Mouse (Mus musculus) heart, adult 2 months (tissue): ENCODE results near the gene Cxcr5. TPM values are rescaled to one million over a fixed set of nuclear protein-coding genes. Genes with fewer than 3 reads are reported as not detected.

Source experiments
- DNase-seq, 2 experiments: peaks; one replicate each; pipeline ENCODE4 v3.0.0; 2021
- H3K27ac ChIP-seq: fragments of 200-600 bp; 2 replicates; pipeline ENCODE4 v1.8.1; 2022
- H3K27me3 ChIP-seq: fragments of 200-500 bp; 2 replicates; pipeline ENCODE4 v1.6.1; 2012; ENCODE audit warnings: mild to moderate bottlenecking, low read length, inconsistent platforms, mixed read lengths; ENCODE audit not compliant: control insufficient read depth, insufficient read depth
- H3K36me3 ChIP-seq: fragments of 200-500 bp; 2 replicates; pipeline ENCODE4 v1.6.1; 2012; ENCODE audit warnings: low read length, inconsistent platforms; ENCODE audit not compliant: control insufficient read depth, insufficient read depth
- H3K4me1 ChIP-seq: fragments of 200-500 bp; 2 replicates; pipeline ENCODE4 v1.6.1; 2011; ENCODE audit warnings: low read length; ENCODE audit not compliant: control insufficient read depth, insufficient read depth
- H3K4me3 ChIP-seq: fragments of 200-600 bp; 2 replicates; pipeline ENCODE4 v1.8.1; 2022
- H3K79me2 ChIP-seq: fragments of 200-500 bp; replicated peaks from 2 replicates; pipeline ENCODE4 v1.6.1; 2012; ENCODE audit warnings: mild to moderate bottlenecking, inconsistent platforms, low read length, moderate library complexity, mixed read lengths; ENCODE audit not compliant: control insufficient read depth, insufficient read depth
- H3K9ac ChIP-seq: fragments of 200-500 bp; 2 replicates; pipeline ENCODE4 v1.6.1; 2012; ENCODE audit warnings: low read depth, mild to moderate bottlenecking, control low read depth, inconsistent platforms, low read length, mixed read lengths
- CTCF ChIP-seq: fragments of 200-600 bp; IDR thresholded peaks from 2 replicates; pipeline ENCODE4 v1.8.1; 2022; ENCODE audit warnings: antibody characterized with exemption, mild to moderate bottlenecking, moderate library complexity
- EP300 ChIP-seq: fragments of 200-500 bp; IDR thresholded peaks from 2 replicates; pipeline ENCODE4 v1.6.1; 2011; ENCODE audit warnings: low read depth, low read length, control low read depth; ENCODE audit not compliant: insufficient read depth
- POLR2A ChIP-seq: fragments of 200-500 bp; IDR thresholded peaks from 2 replicates; pipeline ENCODE4 v1.6.1; 2011; ENCODE audit warnings: mild to moderate bottlenecking, low read depth, low read length, control low read depth; ENCODE audit not compliant: insufficient read depth
- WGBS: fragments of 180-500 bp; shearing (Covaris S2); methylation state at CpG from one replicate; pipeline ENCODE4 v1.1.7; 2018; 5-methylcytosine and 5-hydroxymethylcytosine counted together
- intact Hi-C: fragments of 180-260 bp; cut with DNase I; formaldehyde crosslinking; loops from one replicate; pipeline ENCODE4 v1.15.1; 2025
- polyA plus RNA-seq: library from polyadenylated mRNA; depleted of rRNA; stranded (reverse); fragments of >200 nt; gene quantifications from 2 replicates; pipeline ENCODE4 v1.2.3, GENCODE M21; 2012
- total RNA-seq, 2 experiments: library from RNA; stranded (reverse); gene quantifications; 2 replicates each; pipeline ENCODE4 v1.2.3; 2021

Gene Cxcr5
- total and polyA plus RNA-seq, 3 experiments = 0.41 to 1.7 (median 0.42) TPM

GRCm38 (mm10) chr9:44486741-44487421, 74.8 kb downstream of the Cxcr5 start:
- Histone ChIP-seq H3K79me2 (no peaks in the 10 kb centered on the region), H3K36me3 (peaks cover 2% of the 10 kb centered on the region; the same call in 1 of the 2 replicates), H3K27me3 (no peaks in the 10 kb centered on the region), H3K9ac (peak overlapping the region; percentile 63), H3K4me3 (peak overlapping the region; percentile 50), H3K4me1 (peaks cover 42% of the 10 kb centered on the region), H3K27ac (peak overlapping the region; percentile 93)
- intact Hi-C loops = loop anchor here (1.0 to 10.0 kb wide), 3 partner anchors 11 to 402 kb away; no protein-coding TSS in a partner anchor
- TF ChIP-seq POLR2A (peak; percentile 61), CTCF (no peak)
- WGBS = 2% methylated on average over 15 of the region's 15 CpGs
- peak; percentile 77 to 79 for DNase-seq

- peaks cover 2% of the 10 kb centered on the region; the same call in 1 of the 2 replicates for H3K36me3 ChIP-seq
- H3K4me3 ChIP-seq = peak overlapping the region; percentile 75
- H3K27ac ChIP-seq = peak overlapping the region; percentile 93
- H3K9ac ChIP-seq = peak overlapping the region; percentile 63
- 10% methylated on average over 3 of the region's 3 CpGs for WGBS
- H3K27me3 ChIP-seq = no peaks in the 10 kb centered on the region
- TF ChIP-seq POLR2A (no peak; the same call in 1 of the 2 replicates), CTCF (no peak), EP300 (no peak)
- peaks cover 41% of the 10 kb centered on the region for H3K4me1 ChIP-seq
- DNase-seq = peak; percentile 61 to 71
- intact Hi-C loops = loop anchor here (5.0 to 10.0 kb wide), 2 partner anchors 246 to 402 kb away; no protein-coding TSS in a partner anchor
- no peaks in the 10 kb centered on the region for H3K79me2 ChIP-seq
Observed at GRCm38 (mm10) chr9:44486335-44486734, 75.3 kb downstream of the Cxcr5 start.

- 39% methylated on average over 14 of the region's 14 CpGs for WGBS
- TF ChIP-seq CTCF (no peak), POLR2A (no peak), EP300 (no peak)
- H3K27me3 ChIP-seq = no peaks in the 10 kb centered on the region
- H3K79me2 ChIP-seq = no peaks in the 10 kb centered on the region
- peak overlapping the region; percentile 75 for H3K4me3 ChIP-seq
- H3K9ac ChIP-seq = peak overlapping the region; percentile 55
- H3K27ac ChIP-seq = peak overlapping the region; percentile 93
- H3K4me1 ChIP-seq = peaks cover 40% of the 10 kb centered on the region
- intact Hi-C loops = loop anchor here (5.0 to 10.0 kb wide), 2 partner anchors 247 to 401 kb away; no protein-coding TSS in a partner anchor
- peaks cover 2% of the 10 kb centered on the region; the same call in 1 of the 2 replicates for H3K36me3 ChIP-seq
- peak; percentile 50 to 57 for DNase-seq
Observed at GRCm38 (mm10) chr9:44485516-44486161, 76.0 kb downstream of the Cxcr5 start.

- no peak for TF ChIP-seq CTCF
- TF ChIP-seq POLR2A = no peak
- no peak for TF ChIP-seq EP300
- peak overlapping the region; percentile 75 for H3K4me3 ChIP-seq
- H3K4me1 ChIP-seq = peaks cover 39% of the 10 kb centered on the region
- H3K9ac ChIP-seq = peak overlapping the region; percentile 55
- no peaks in the 10 kb centered on the region for H3K27me3 ChIP-seq
- no peaks in the 10 kb centered on the region for H3K79me2 ChIP-seq
- WGBS = 45% methylated on average over 6 of the region's 6 CpGs
- DNase-seq = peak in 1 of 2 experiments; percentile 31
- peak overlapping the region; percentile 93 for H3K27ac ChIP-seq
- H3K36me3 ChIP-seq = peaks cover 2% of the 10 kb centered on the region; the same call in 1 of the 2 replicates
- intact Hi-C loops = loop anchor here (5.0 to 10.0 kb wide), 2 partner anchors 247 to 400 kb away; no protein-coding TSS in a partner anchor
Observed at GRCm38 (mm10) chr9:44485105-44485515, 76.6 kb downstream of the Cxcr5 start.

- Histone ChIP-seq H3K36me3 (peaks cover 2% of the 10 kb centered on the region; the same call in 1 of the 2 replicates), H3K4me1 (peaks cover 34% of the 10 kb centered on the region), H3K27me3 (no peaks in the 10 kb centered on the region), H3K9ac (peak overlapping the region; percentile 83), H3K79me2 (no peaks in the 10 kb centered on the region), H3K4me3 (peak overlapping the region; percentile 75), H3K27ac (peak overlapping the region; percentile 93)
- intact Hi-C loops = loop anchor here (5.0 to 10.0 kb wide), 2 partner anchors 248 to 400 kb away; no protein-coding TSS in a partner anchor
- DNase-seq = peak; percentile 27 to 47
- WGBS = 9% methylated on average over 7 of the region's 7 CpGs
- TF ChIP-seq CTCF (no peak), EP300 (no peak), POLR2A (no peak)
Observed at GRCm38 (mm10) chr9:44484311-44485104, 77.2 kb downstream of the Cxcr5 start.
